Mouse (Mus musculus) hindlimb bud, embryonic 11.5 days (tissue): ENCODE results near the gene Tmem9b.
A peak's percentile ranks its signal among the peaks of the same experiment; 100 is the strongest.

ENCODE experiments used
- DNase-seq: peaks from one replicate; pipeline ENCODE4 v3.0.0-alpha.2; 2012; ENCODE audit warnings: low read depth, low spot score; ENCODE audit errors: extremely low spot score

Tmem9b gene

GRCm38 (mm10) chr7:109741060-109741459 is 11.6 kb downstream of the Tmem9b start:
- no peak for DNase-seq

GRCm38 (mm10) chr7:109739822-109740370 is 12.8 kb downstream of the Tmem9b start:
- no peak for DNase-seq

GRCm38 (mm10) chr7:109734806-109735205 is 17.9 kb downstream of the Tmem9b start:
- DNase-seq = no peak

- no peak for DNase-seq
Measured at GRCm38 (mm10) chr7:109731626-109732025, 21.0 kb downstream of the Tmem9b start, which contains the start of gene Ascl3. TSS of gene Ascl3 (minus strand) at chr7:109731726.

- no peak for DNase-seq
Measured at GRCm38 (mm10) chr7:109723697-109724096, 29.0 kb downstream of the Tmem9b start, which contains the start of gene BC051019. TSS of gene BC051019 (minus strand) at chr7:109723850.

- DNase-seq = no peak
Measured at GRCm38 (mm10) chr7:109723114-109723513, 29.6 kb downstream of the Tmem9b start.

GRCm38 (mm10) chr7:109722618-109723017 is 30.1 kb downstream of the Tmem9b start:
- no peak for DNase-seq

GRCm38 (mm10) chr7:109719286-109719685 is 33.4 kb downstream of the Tmem9b start:
- no peak for DNase-seq

- DNase-seq = no peak
Measured at GRCm38 (mm10) chr7:109713434-109713982, 39.2 kb downstream of the Tmem9b start.

- DNase-seq = no peak
Measured at GRCm38 (mm10) chr7:109712198-109712597, 40.5 kb downstream of the Tmem9b start.

GRCm38 (mm10) chr7:109710069-109710468 is 42.6 kb downstream of the Tmem9b start:
- DNase-seq = no peak

- no peak for DNase-seq
Measured at GRCm38 (mm10) chr7:109708961-109709382, 43.7 kb downstream of the Tmem9b start.

GRCm38 (mm10) chr7:109707023-109707785 is 45.5 kb downstream of the Tmem9b start:
- DNase-seq = no peak

GRCm38 (mm10) chr7:109704461-109704860 is 48.2 kb downstream of the Tmem9b start:
- no peak for DNase-seq

- no peak for DNase-seq
Measured at GRCm38 (mm10) chr7:109704016-109704377, 48.7 kb downstream of the Tmem9b start.

- DNase-seq = peak; percentile 85
Measured at GRCm38 (mm10) chr7:109703190-109704015, 49.3 kb downstream of the Tmem9b start, which contains the start of the genes St5 and Akip1. TSS of gene St5 (minus strand) at chr7:109703605. TSS of gene Akip1 (plus strand) at chr7:109703690.

GRCm38 (mm10) chr7:109702721-109703120 is 50.0 kb downstream of the Tmem9b start:
- DNase-seq = no peak

GRCm38 (mm10) chr7:109700213-109700612 is 52.5 kb downstream of the Tmem9b start:
- no peak for DNase-seq

GRCm38 (mm10) chr7:109695339-109695726 is 57.3 kb downstream of the Tmem9b start:
- DNase-seq = no peak

- DNase-seq = no peak
Measured at GRCm38 (mm10) chr7:109694576-109695338, 57.9 kb downstream of the Tmem9b start.
